Mouse (Mus musculus): ENCODE measurements around the gene Ect2. TPM values are rescaled to one million over a fixed set of nuclear protein-coding genes. Genes with fewer than 3 reads are reported as not detected.
A peak's percentile ranks its signal among the peaks of the same experiment; 100 is the strongest.

The Ect2 gene
- total and polyA plus RNA-seq, 3 experiments, result 0.12 to 0.73 (median 0.39) TPM

DNA sequence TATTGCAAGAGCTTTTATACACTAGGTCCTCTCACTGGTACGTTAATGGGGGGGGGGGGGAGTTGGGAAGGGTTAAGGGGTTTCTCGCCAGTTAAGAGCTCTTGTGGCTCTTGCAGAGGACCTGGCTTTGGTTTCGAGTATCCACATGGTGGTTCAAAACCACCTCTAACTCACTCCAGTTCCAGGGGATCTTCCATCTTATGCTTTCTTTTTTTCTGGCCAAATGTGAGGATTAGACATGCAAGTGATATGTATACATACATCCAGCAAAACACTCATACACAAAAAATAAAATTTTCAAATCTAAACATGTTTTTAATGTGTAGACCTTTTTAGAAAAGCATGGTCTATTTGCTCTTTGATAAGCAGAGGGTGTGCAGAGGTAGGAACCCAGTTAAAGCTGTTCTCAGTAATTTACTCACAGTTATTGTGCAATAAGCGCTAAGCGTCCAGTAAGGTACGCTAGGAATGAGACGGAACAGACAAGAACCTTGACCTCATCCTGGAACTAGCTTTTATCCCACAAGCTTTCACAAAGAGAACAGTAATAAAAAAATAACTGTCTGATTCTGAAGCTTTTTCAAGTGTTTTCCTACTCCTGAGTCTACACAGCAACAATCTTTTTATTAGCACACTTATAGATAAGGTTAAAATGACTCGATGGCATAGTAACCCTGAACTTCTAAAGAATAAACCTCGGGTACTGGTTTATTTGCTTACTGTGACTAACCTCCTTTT, 2.3 kb upstream of the Ect2 start:
- Histone ChIP-seq H3K9ac (ENCODE audit: low read depth, low read length) (no peak overlapping the region), H3K27me3 (ENCODE audit: control insufficient read depth, insufficient read depth, low read length) (no peaks in the 10 kb centered on the region), H3K4me1 (ENCODE audit: control insufficient read depth, insufficient read depth, low read length) (peaks cover 2% of the 10 kb centered on the region), H3K36me3 (ENCODE audit: control insufficient read depth, insufficient read depth, low read length) (no peaks in the 10 kb centered on the region), H3K27ac (no peak overlapping the region), H3K4me3 (no peak overlapping the region), H3K79me2 (replicated peaks; ENCODE audit: control insufficient read depth, insufficient read depth, low read length) (no peaks in the 10 kb centered on the region)
- WGBS, result 69% methylated on average over 9 of the region's 9 CpGs
- no peak for DNase-seq
- no peak for TF ChIP-seq CTCF (IDR thresholded peaks at IDR 0.05)
- TF ChIP-seq POLR2A (IDR thresholded peaks at IDR 0.05; ENCODE audit: insufficient read depth, low read depth, low read length), result no peak
- no peak for TF ChIP-seq EP300 (IDR thresholded peaks at IDR 0.05; ENCODE audit: insufficient read depth, low read depth, low read length)
- intact Hi-C loops (cut with DNase I), result loop anchor here (10.0 kb wide), 1 partner anchor 169 kb away; no protein-coding TSS in a partner anchor

DNA sequence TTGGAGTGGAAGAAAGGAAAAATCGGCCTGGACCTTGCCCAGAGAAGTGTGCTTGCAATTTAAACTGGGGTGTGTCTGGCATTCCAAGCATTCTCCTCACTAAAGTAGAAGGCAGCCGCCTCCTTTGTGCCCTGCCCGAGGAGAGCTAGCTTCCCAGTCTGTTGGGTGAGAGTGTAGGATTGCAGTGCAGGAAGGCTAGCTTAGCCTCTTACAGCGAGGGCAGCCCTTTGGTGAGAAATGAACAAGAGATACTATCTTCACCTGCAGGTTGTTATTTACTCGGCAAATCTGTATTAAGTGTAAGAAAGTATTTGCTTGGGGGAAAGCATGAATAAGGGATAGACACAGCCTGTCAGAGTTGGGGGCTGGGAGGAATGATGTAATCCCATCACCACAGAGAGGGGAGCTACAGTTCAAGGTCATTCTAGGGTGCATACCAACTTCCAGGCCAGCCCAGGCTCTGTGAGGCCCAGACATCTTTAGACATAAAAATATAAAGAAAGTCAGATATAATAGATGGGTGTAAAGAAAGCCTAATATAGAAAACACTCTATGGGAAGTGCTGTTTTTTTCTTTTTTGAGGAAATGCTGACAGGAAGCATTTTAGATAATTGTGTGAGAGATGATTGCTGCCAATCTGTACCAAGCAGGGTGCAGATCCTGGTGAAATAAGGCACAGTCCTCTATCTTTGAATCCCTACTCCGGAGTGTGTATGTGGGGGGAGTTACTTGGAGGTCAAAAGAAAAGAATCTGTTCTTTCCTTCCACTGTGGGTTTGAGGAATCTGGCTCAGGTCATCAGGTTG, 1.6 kb upstream of the Ect2 start:
- WGBS, result 31% methylated on average over 6 of the region's 6 CpGs
- Histone ChIP-seq H3K27me3 (ENCODE audit: control insufficient read depth, insufficient read depth, low read length) (no peaks in the 10 kb centered on the region), H3K4me1 (ENCODE audit: control insufficient read depth, insufficient read depth, low read length) (peaks cover 2% of the 10 kb centered on the region), H3K79me2 (replicated peaks; ENCODE audit: control insufficient read depth, insufficient read depth, low read length) (no peaks in the 10 kb centered on the region), H3K27ac (no peak overlapping the region), H3K36me3 (ENCODE audit: control insufficient read depth, insufficient read depth, low read length) (no peaks in the 10 kb centered on the region), H3K9ac (ENCODE audit: low read depth, low read length) (no peak overlapping the region), H3K4me3 (no peak overlapping the region)
- TF ChIP-seq POLR2A (IDR thresholded peaks at IDR 0.05; ENCODE audit: insufficient read depth, low read depth, low read length) (no peak), CTCF (IDR thresholded peaks at IDR 0.05) (no peak), EP300 (IDR thresholded peaks at IDR 0.05; ENCODE audit: insufficient read depth, low read depth, low read length) (no peak)
- intact Hi-C loops (cut with DNase I), result loop anchor here (10.0 kb wide), 1 partner anchor 170 kb away; no protein-coding TSS in a partner anchor
- DNase-seq, result peak in 1 of 2 experiments; percentile 20

DNA sequence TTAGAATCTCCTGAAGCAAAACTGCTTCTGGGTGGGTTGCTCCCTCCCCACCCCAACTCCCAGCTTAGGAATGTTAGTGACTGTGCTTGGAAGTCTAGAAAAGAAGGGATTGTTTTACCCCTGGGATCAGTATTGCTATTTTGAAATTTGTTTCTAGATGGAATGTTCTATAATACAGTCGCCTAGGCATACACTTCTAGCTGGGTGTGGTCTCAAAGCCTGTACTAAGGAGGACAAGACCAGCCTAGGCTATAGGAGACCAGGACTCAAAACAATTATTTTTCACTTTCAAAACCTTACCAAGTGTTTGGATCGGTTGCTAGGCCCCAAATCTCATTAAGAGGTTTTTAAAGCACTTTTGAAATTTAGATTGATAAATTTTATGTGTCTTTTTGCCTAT, 602 bp upstream of the Ect2 start:
- peaks cover 2% of the 10 kb centered on the region for H3K4me1 ChIP-seq (ENCODE audit: control insufficient read depth, insufficient read depth, low read length)
- H3K4me3 ChIP-seq, result peak overlapping the region; percentile 51
- H3K27ac ChIP-seq, result peak overlapping the region; percentile 52
- intact Hi-C loops (cut with DNase I), result loop anchor here (10.0 kb wide), 1 partner anchor 171 kb away; no protein-coding TSS in a partner anchor
- no peak for DNase-seq
- H3K36me3 ChIP-seq (ENCODE audit: control insufficient read depth, insufficient read depth, low read length), result no peaks in the 10 kb centered on the region
- WGBS, result 59% methylated on average over 2 of the region's 2 CpGs
- H3K27me3 ChIP-seq (ENCODE audit: control insufficient read depth, insufficient read depth, low read length), result no peaks in the 10 kb centered on the region
- no peak overlapping the region; the same call in 1 of the 2 replicates for H3K9ac ChIP-seq (ENCODE audit: low read depth, low read length)
- no peaks in the 10 kb centered on the region for H3K79me2 ChIP-seq (replicated peaks; ENCODE audit: control insufficient read depth, insufficient read depth, low read length)
- no peak for TF ChIP-seq EP300 (IDR thresholded peaks at IDR 0.05; ENCODE audit: insufficient read depth, low read depth, low read length)
- no peak for TF ChIP-seq CTCF (IDR thresholded peaks at IDR 0.05)
- TF ChIP-seq POLR2A (IDR thresholded peaks at IDR 0.05; ENCODE audit: insufficient read depth, low read depth, low read length), result no peak

DNA sequence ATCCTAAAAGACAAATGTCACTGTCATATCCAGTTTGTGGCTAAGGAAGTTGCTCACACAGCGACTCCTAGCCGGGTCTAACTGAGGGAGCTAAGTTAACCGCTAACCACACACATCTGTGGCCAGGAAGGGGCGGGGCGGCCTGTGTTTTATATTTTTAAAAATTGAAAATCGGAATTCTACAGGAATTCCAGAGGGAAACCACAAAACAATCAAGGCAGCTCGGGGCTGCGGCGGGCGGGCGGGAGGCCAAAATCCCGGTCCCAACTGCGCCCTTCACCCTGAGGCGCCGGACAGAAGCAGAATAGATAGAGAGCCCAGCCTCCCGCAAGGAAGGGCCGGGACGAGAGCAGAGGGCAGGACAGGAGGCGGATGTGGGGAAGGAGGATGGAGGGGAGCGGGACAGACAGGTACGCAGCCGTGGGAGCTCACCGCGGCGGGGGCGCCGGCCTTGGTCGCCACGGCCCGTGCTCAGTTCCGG, 447 bp downstream of the Ect2 start:
- TF ChIP-seq POLR2A (IDR thresholded peaks at IDR 0.05; ENCODE audit: insufficient read depth, low read depth, low read length), result no peak
- TF ChIP-seq CTCF (IDR thresholded peaks at IDR 0.05), result no peak
- no peak for TF ChIP-seq EP300 (IDR thresholded peaks at IDR 0.05; ENCODE audit: insufficient read depth, low read depth, low read length)
- no peak overlapping the region for H3K27ac ChIP-seq
- intact Hi-C loops (cut with DNase I), result loop anchor here (2.0 to 10.0 kb wide), 2 partner anchors 30 to 172 kb away; partner anchors contain the start of gene Nceh1

DNA sequence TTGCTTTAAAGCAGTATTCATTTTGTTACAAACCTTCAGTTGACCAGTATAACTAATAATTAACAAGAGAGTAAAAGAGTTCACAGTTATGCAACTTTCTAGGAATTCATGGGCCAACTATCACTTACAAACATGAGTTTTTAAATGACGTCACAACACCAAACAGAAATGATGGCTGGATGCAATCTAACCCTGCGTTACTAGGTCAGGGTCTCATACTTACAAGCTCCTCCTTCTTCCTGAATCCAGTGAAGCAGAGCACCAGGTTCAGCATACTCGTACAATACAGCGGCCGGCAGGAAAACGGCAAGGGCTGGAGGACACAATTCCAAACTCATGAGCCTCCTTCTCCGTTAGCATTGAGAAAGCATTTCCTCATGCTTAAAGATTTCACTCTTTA, 7.9 kb downstream of the Ect2 start:
- Histone ChIP-seq H3K36me3 (ENCODE audit: control insufficient read depth, insufficient read depth, low read length) (no peaks in the 10 kb centered on the region), H3K27me3 (ENCODE audit: control insufficient read depth, insufficient read depth, low read length) (no peaks in the 10 kb centered on the region), H3K4me1 (ENCODE audit: control insufficient read depth, insufficient read depth, low read length) (no peaks in the 10 kb centered on the region), H3K4me3 (no peak overlapping the region), H3K9ac (ENCODE audit: low read depth, low read length) (no peak overlapping the region), H3K79me2 (replicated peaks; ENCODE audit: control insufficient read depth, insufficient read depth, low read length) (no peaks in the 10 kb centered on the region), H3K27ac (no peak overlapping the region)
- WGBS, result 79% methylated on average over 7 of the region's 7 CpGs
- intact Hi-C loops (cut with DNase I), result no loop called here
- no peak for DNase-seq
- no peak for TF ChIP-seq POLR2A (IDR thresholded peaks at IDR 0.05; ENCODE audit: insufficient read depth, low read depth, low read length)
- no peak for TF ChIP-seq CTCF (IDR thresholded peaks at IDR 0.05)
- no peak for TF ChIP-seq EP300 (IDR thresholded peaks at IDR 0.05; ENCODE audit: insufficient read depth, low read depth, low read length)

More for the DNA sequence above, 447 bp downstream of the Ect2 start:
- DNase-seq, result no peak
- peak overlapping the region; percentile 51 for H3K4me3 ChIP-seq
- no peaks in the 10 kb centered on the region for H3K79me2 ChIP-seq (replicated peaks; ENCODE audit: control insufficient read depth, insufficient read depth, low read length)
- H3K27me3 ChIP-seq (ENCODE audit: control insufficient read depth, insufficient read depth, low read length), result no peaks in the 10 kb centered on the region
- peak overlapping the region; percentile 74 for H3K9ac ChIP-seq (ENCODE audit: low read depth, low read length)
- no peaks in the 10 kb centered on the region for H3K36me3 ChIP-seq (ENCODE audit: control insufficient read depth, insufficient read depth, low read length)
- peaks cover 2% of the 10 kb centered on the region for H3K4me1 ChIP-seq (ENCODE audit: control insufficient read depth, insufficient read depth, low read length)
- WGBS, result under 1% methylated on average over 31 of the region's 31 CpGs
